9 mouse cellular contexts compared by ENCODE assay signal in the genomic region with DNA sequence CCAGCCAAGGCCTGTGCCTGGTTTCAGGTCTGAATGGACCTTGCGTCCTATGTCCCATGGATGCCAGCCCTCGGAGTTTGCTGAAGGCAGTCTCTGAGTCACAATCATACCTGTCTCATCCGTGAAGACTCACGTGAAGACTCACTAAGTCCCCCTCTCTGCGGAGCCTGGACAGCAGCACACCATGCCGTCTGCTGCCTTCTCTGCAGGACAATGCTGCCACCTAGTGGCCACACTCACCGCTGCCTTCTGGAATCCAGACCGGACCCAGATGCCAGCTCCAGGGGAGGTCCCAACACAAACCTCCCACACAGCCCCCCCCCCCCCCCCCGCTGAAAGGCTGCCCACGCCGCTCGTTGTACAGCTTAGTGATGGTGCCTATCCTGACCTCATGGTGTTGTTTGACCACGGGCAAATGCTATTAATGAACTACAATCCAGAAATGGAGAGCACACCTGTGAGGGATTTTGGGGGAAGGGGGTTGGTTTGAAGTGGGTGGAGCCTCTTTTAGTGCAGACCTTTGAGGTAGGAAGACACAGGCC. TPM values are rescaled to one million over a fixed set of nuclear protein-coding genes. Genes with fewer than 3 reads are reported as not detected.
DNase-seq lines count a peak whose midpoint lies in the region; ATAC-seq and TF ChIP-seq lines count a peak whose summit lies in the region.
"Had no signal": no experiment of that assay in that cellular context is flagged by ENCODE, and none has a peak within 500 bp of the region (broad histone marks: within the 10 kb centered on the region; RNA-seq: fewer than 3 reads in every experiment).

No protein-coding gene starts in this region.

- TF ChIP-seq CTCF in liver, postnatal 0 days (IDR thresholded peaks at IDR 0.05; ENCODE audit: low read depth) = peak; percentile 90
- peak; percentile 94 for TF ChIP-seq CTCF in thymus, adult 2 months (IDR thresholded peaks at IDR 0.05; ENCODE audit: borderline replicate concordance, control insufficient read depth, extremely low read depth, insufficient read depth, low read length, poor library complexity)

- H3K27ac ChIP-seq in heart, embryonic 11.5 days (ENCODE audit: low read depth, low read length) = no peak overlapping the region
- no peak overlapping the region for H3K27ac ChIP-seq in liver, postnatal 0 days (ENCODE audit: low read depth)
- H3K27ac ChIP-seq in thymus, adult 2 months (ENCODE audit: control insufficient read depth, insufficient read depth, low read length) = no peak overlapping the region

- H3K27me3 ChIP-seq in heart, embryonic 11.5 days (ENCODE audit: control insufficient read depth, insufficient read depth, low read length) = peaks cover 45% of the 10 kb centered on the region
- H3K27me3 ChIP-seq in liver, postnatal 0 days (ENCODE audit: insufficient read depth, low read length) = peaks cover 13% of the 10 kb centered on the region
- H3K27me3 ChIP-seq in thymus, adult 2 months (ENCODE audit: control insufficient read depth, insufficient read depth, low read length) = no peaks in the 10 kb centered on the region; the same call in 1 of the 2 replicates

- no peak overlapping the region for H3K4me3 ChIP-seq in heart, embryonic 11.5 days (ENCODE audit: low read depth, low read length)
- no peak overlapping the region for H3K4me3 ChIP-seq in liver, postnatal 0 days (ENCODE audit: low read depth, low read length)
- H3K4me3 ChIP-seq in thymus, adult 2 months (ENCODE audit: control insufficient read depth, insufficient read depth, low read length) = no peak overlapping the region
- H3K4me3 ChIP-seq: erythroblast, embryonic 14.5 days had no signal

- H3K9ac ChIP-seq in heart, embryonic 11.5 days (ENCODE audit: low read depth, low read length) = no peak overlapping the region
- no peak overlapping the region for H3K9ac ChIP-seq in liver, postnatal 0 days (replicated peaks)

- no peak overlapping the region for H3K4me2 ChIP-seq in heart, embryonic 11.5 days
- H3K4me2 ChIP-seq in liver, postnatal 0 days (ENCODE audit: low read depth, low read length) = no peak overlapping the region

- H3K4me1 ChIP-seq in heart, embryonic 11.5 days (ENCODE audit: control insufficient read depth, insufficient read depth, low read length) = no peaks in the 10 kb centered on the region
- no peaks in the 10 kb centered on the region for H3K4me1 ChIP-seq in liver, postnatal 0 days (ENCODE audit: insufficient read depth)
- no peaks in the 10 kb centered on the region for H3K4me1 ChIP-seq in thymus, adult 2 months (replicated peaks; ENCODE audit: control insufficient read depth, insufficient read depth, low read length)

- 0 out of 2 replicates have a peak, but pooled peaks have one; percentile 52 for ATAC-seq in erythroid progenitor cell, adult 5-6 weeks (replicated peaks; ENCODE audit: low FRiP score, poor library complexity, severe bottlenecking)
- ATAC-seq in heart, embryonic 11.5 days (replicated peaks; ENCODE audit: insufficient number of reproducible peaks, low FRiP score, low TSS enrichment) = peak; percentile 39; the same call in 1 of the 2 replicates
- ATAC-seq in liver, postnatal 0 days = no peak
- peak; percentile 55; the same call in 1 of the 2 replicates for ATAC-seq in neutrophil, adult 5-6 weeks (ENCODE audit: extremely low read depth, insufficient number of reproducible peaks, low FRiP score, poor library complexity, severe bottlenecking)

- TF ChIP-seq EP300 in liver, postnatal 0 days (IDR thresholded peaks at IDR 0.05; ENCODE audit: low read depth) = no peak

- peak; percentile 75 to 81 for DNase-seq in CD8-positive naive resting alpha-beta T cell, adult 2 months (ENCODE audit: low read depth in 2 of 2, low spot score in 2 of 2)
- peak; percentile 22 for DNase-seq in c-Kit-negative CD71-positive TER-119-positive erythroid progenitor cells, embryonic 14.5 days (ENCODE audit: low read depth, low spot score)
- peak; percentile 84 to 92 for DNase-seq in kidney, postnatal 25 days
- DNase-seq in liver, postnatal 0 days = peak; percentile 88
- peak; percentile 83 for DNase-seq in thymus, adult 2 months

- no peaks in the 10 kb centered on the region for H3K36me3 ChIP-seq in heart, embryonic 11.5 days (ENCODE audit: control insufficient read depth, insufficient read depth, low read length)
- H3K36me3 ChIP-seq in liver, postnatal 0 days (replicated peaks; ENCODE audit: insufficient read depth, low read length) = no peaks in the 10 kb centered on the region
- H3K36me3 ChIP-seq in thymus, adult 2 months (ENCODE audit: control insufficient read depth, insufficient read depth, low read length) = no peaks in the 10 kb centered on the region

- TF ChIP-seq POLR2A in thymus, adult 2 months (IDR thresholded peaks at IDR 0.05; ENCODE audit: control insufficient read depth, extremely low read depth, insufficient read depth, low read length, poor library complexity) = no peak

- no peaks in the 10 kb centered on the region for H3K9me3 ChIP-seq in heart, embryonic 11.5 days (replicated peaks; ENCODE audit: control insufficient read depth, low read length)
- no peaks in the 10 kb centered on the region; the same call in 1 of the 2 replicates for H3K9me3 ChIP-seq in liver, postnatal 0 days (ENCODE audit: low read length)

- 3% methylated on average over 13 of the region's 13 CpGs for WGBS in heart, embryonic 11.5 days (ENCODE audit: insufficient replicate concordance)
- 4% methylated on average over 13 of the region's 13 CpGs for WGBS in liver, postnatal 0 days (ENCODE audit: insufficient replicate concordance)
- WGBS in thymus, adult 2 months = 7% methylated on average over 13 of the region's 13 CpGs

RNA-seq across cellular contexts. Expression of gene Pax7, which starts 25.4 kb away (rescaled TPM):
- not detected in 2 replicates for total RNA-seq in erythroid progenitor cell, adult 5-6 weeks (2015; ENCODE audit: low replicate concordance)
- total RNA-seq in erythroid progenitor cell, adult 5-6 weeks (2017; ENCODE audit: low replicate concordance) = not detected in 2 replicates
- 0.04 and 0.11 TPM in 2 replicates for polyA plus RNA-seq in heart, embryonic 11.5 days (2014; fragmentation: Nextera tagmentation; extraction: Ambion mirVana)
- polyA plus RNA-seq in liver, postnatal 0 days (2015; fragmentation: Nextera tagmentation; extraction: Ambion mirVana) = not detected in 2 replicates
- total RNA-seq in neutrophil, adult 5-6 weeks (2017) = not detected in 2 replicates
- polyA plus RNA-seq in thymus, adult 2 months (2012; rRNA removed) = 1.1 and 1.2 TPM in 2 replicates
- polyA plus RNA-seq: erythroblast, embryonic 14.5 days had no signal

Comparison
In these comparisons a context has a peak if more than half of its experiments do, and no peak if none do; other contexts are left out.
1. DNase-seq: peak in every context shown above with its lines; median percentile 88 in kidney, postnatal 25 days; 88 in liver, postnatal 0 days; 83 in thymus, adult 2 months; 78 in CD8-positive naive resting alpha-beta T cell, adult 2 months; 22 in c-Kit-negative CD71-positive TER-119-positive erythroid progenitor cells, embryonic 14.5 days.